Mouse (Mus musculus): ENCODE measurements around the gene Zzef1. TPM values are rescaled to one million over a fixed set of nuclear protein-coding genes. Genes with fewer than 3 reads are reported as not detected.

Gene Zzef1
- polyA plus RNA-seq, 1 experiment: 9.5 TPM

DNA sequence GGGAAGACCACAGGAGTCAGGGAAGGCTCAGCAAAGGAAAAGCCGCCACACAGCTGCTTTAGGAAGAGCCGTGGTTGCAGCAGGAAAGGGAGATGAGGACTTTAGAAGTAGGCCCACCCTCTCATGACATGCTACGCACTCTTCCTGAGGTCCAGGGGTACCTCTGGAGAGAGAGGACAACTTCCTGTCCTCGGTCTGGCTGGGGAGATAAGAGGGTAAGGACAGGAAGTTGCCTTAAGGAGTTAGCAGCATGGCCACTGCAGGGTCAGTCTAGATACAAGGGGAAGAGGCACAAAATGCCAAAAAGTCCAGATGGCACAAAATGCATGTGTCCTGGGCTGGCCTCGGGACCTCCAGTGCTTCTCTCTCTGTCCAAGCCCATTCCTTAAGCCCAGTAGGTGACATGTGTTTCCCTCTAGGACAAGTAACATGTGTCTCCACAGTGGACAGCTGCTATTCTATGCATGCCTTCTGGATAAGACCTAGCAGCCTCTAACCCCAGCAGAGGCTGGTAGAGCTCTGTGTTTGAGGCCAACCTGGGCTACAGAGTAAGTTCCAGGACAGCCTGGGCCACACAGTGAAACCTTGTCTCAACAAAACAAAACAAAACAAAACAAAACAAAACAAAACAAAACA is 159.4 kb downstream of the Zzef1 start:
- Histone ChIP-seq H3K4me3 (ENCODE audit: control insufficient read depth, low read depth, low read length) (no peak overlapping the region), H3K36me3 (ENCODE audit: control insufficient read depth, insufficient read depth, low read length) (no peaks in the 10 kb centered on the region), H3K4me1 (ENCODE audit: control insufficient read depth, insufficient read depth, low read length) (peaks cover 10% of the 10 kb centered on the region), H3K27ac (ENCODE audit: control insufficient read depth, insufficient read depth, low read depth, low read length) (no peak overlapping the region), H3K27me3 (ENCODE audit: control insufficient read depth, insufficient read depth, low read length) (no peaks in the 10 kb centered on the region)
- TF ChIP-seq CTCF (IDR thresholded peaks at IDR 0.05; ENCODE audit: control insufficient read depth, insufficient read depth, insufficient replicate concordance, low read depth, low read length): no peak
- TF ChIP-seq POLR2A (IDR thresholded peaks at IDR 0.05; ENCODE audit: control insufficient read depth, low read depth, low read length): no peak

DNA sequence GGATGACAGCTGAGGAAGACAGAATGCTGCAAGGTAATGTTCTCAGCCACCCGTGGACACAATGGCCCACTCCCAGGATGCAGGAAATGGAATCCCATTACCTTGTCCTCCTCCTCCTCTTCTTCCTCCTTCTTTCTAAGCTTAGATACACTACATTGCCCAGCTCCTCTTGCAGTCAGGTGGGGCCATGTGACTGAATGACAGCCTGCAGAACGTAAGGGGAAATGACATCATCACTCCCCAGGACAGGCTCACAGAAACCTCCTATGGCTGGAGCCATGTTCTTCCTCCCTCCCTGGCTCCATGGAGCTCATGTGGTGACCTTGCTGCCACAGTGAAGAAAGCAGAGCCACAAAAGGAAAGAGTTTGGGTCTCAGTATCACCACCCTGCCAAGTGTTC is 161.3 kb downstream of the Zzef1 start:
- TF ChIP-seq CTCF (IDR thresholded peaks at IDR 0.05; ENCODE audit: control insufficient read depth, insufficient read depth, insufficient replicate concordance, low read depth, low read length) (no peak), POLR2A (IDR thresholded peaks at IDR 0.05; ENCODE audit: control insufficient read depth, low read depth, low read length) (no peak)
- no peaks in the 10 kb centered on the region for H3K27me3 ChIP-seq (ENCODE audit: control insufficient read depth, insufficient read depth, low read length)
- peaks cover 14% of the 10 kb centered on the region for H3K4me1 ChIP-seq (ENCODE audit: control insufficient read depth, insufficient read depth, low read length)

DNA sequence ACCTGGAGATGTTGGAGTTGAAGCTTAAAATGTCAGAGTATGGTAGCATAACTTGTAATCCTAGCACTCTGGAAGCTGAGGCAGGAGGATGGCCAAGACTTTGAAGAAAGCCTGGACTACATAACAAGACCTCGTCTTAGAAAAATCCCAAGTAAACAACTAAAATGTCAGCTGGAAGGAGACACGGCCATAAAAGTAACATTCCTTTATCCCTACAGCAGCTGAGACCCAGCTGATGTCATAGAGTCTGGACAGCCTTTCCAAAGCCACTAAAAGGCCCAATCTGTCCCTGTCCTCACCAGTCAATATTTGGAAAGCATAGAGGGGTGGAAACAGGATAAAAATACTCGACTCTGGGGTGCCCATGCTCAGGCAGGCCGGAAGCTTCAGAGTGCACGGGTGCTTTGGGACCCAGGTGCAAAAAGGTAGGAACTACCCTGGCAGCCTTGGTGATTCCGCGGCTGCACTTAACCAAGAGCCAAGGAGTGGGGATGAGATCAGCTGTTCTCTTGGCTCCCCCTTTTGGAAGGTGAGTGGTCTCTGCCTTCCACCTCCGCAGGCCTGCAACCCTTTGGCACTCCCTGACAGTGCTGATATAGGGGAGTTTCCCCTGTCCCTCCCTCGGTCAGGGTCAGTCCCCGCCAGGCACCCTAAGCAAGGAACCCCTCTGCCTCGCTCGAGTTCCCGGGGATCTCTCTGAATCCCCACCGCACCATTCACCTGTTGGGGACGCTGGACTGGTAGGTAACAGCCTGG is 164.1 kb downstream of the Zzef1 start:
- Histone ChIP-seq H3K27ac (ENCODE audit: control insufficient read depth, insufficient read depth, low read depth, low read length) (no peak overlapping the region), H3K4me3 (ENCODE audit: control insufficient read depth, low read depth, low read length) (no peak overlapping the region), H3K4me1 (ENCODE audit: control insufficient read depth, insufficient read depth, low read length) (peaks cover 9% of the 10 kb centered on the region), H3K27me3 (ENCODE audit: control insufficient read depth, insufficient read depth, low read length) (no peaks in the 10 kb centered on the region), H3K36me3 (ENCODE audit: control insufficient read depth, insufficient read depth, low read length) (no peaks in the 10 kb centered on the region)
- TF ChIP-seq POLR2A (IDR thresholded peaks at IDR 0.05; ENCODE audit: control insufficient read depth, low read depth, low read length): no peak
- no peak for TF ChIP-seq CTCF (IDR thresholded peaks at IDR 0.05; ENCODE audit: control insufficient read depth, insufficient read depth, insufficient replicate concordance, low read depth, low read length)

More for the DNA sequence above, 161.3 kb downstream of the Zzef1 start:
- Histone ChIP-seq H3K4me3 (ENCODE audit: control insufficient read depth, low read depth, low read length) (no peak overlapping the region), H3K27ac (ENCODE audit: control insufficient read depth, insufficient read depth, low read depth, low read length) (no peak overlapping the region), H3K36me3 (ENCODE audit: control insufficient read depth, insufficient read depth, low read length) (no peaks in the 10 kb centered on the region)

DNA sequence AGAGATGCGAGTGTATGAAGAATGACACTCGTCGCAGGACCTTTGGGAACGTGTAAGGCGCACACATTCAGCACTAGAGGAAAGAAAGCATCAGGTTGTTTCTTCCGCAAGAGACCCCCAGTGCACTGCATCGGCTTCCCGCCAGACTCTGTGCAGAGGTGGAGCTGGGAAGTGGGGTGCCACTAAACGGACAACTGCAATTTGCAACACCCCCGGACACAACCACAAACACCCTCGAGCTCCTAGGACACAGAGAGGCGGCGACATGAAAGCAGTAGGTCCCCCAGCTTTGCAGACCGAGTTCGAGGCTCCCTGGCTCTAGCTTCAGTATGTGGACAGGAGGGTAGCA is 164.7 kb downstream of the Zzef1 start:
- no peaks in the 10 kb centered on the region for H3K36me3 ChIP-seq (ENCODE audit: control insufficient read depth, insufficient read depth, low read length)
- peak overlapping the region; percentile 56 for H3K4me3 ChIP-seq (ENCODE audit: control insufficient read depth, low read depth, low read length)
- TF ChIP-seq POLR2A (IDR thresholded peaks at IDR 0.05; ENCODE audit: control insufficient read depth, low read depth, low read length) (no peak), CTCF (IDR thresholded peaks at IDR 0.05; ENCODE audit: control insufficient read depth, insufficient read depth, insufficient replicate concordance, low read depth, low read length) (no peak)
- H3K4me1 ChIP-seq (ENCODE audit: control insufficient read depth, insufficient read depth, low read length): peaks cover 9% of the 10 kb centered on the region
- H3K27ac ChIP-seq (ENCODE audit: control insufficient read depth, insufficient read depth, low read depth, low read length): no peak overlapping the region
- H3K27me3 ChIP-seq (ENCODE audit: control insufficient read depth, insufficient read depth, low read length): no peaks in the 10 kb centered on the region

DNA sequence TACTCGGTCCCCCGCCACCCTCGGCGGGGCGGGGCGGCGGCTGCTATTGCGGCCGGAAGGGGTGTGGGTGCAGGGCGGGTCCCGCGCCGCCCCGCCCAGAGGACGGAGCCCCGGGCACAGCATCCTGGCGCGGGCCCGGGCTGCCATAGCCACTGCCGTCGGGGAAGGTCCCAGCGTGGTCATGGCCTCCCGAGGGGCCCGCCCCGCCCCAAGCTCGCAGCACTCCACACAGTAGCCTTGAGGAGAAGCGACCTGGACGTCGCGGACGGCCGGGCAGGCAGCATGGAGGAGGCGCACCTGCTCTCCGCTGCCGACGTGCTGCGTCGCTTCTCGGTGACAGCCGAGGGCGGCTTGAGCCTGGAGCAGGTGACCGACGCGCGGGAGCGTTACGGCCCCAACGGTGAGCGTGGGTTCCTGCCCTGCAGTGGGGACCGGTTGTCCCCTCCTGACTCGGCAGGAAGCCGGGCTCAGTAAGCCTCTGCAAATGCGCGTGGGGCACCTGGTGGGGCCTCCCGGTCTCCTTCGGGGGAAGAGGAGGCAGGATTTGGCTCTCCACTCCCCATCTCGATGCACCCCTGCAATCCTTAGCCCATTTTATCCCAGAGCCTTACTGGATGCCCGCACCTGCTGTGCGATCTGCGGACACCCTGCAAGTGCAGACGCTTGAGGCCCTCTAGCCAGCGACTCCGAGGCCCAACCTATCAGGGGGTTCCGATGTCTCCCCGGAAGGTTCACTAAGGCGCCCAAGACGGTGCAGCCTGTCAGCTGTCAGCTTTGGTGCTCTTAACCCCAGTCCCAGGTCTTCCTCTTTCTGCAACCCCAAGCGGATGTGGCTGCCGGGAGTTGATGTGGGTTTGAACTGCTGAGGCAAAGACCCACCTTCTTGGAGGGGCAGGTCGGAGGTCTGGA is 165.3 kb downstream of the Zzef1 start, which contains the start of gene Atp2a3:
Atp2a3 (plus strand) TSS at position 98 of the 909 bp plus-strand sequence.
- TF ChIP-seq POLR2A (IDR thresholded peaks at IDR 0.05; ENCODE audit: control insufficient read depth, low read depth, low read length) (no peak), CTCF (IDR thresholded peaks at IDR 0.05; ENCODE audit: control insufficient read depth, insufficient read depth, insufficient replicate concordance, low read depth, low read length) (no peak)
- Histone ChIP-seq H3K27ac (ENCODE audit: control insufficient read depth, insufficient read depth, low read depth, low read length) (no peak within 1 kb of the TSS), H3K4me1 (ENCODE audit: control insufficient read depth, insufficient read depth, low read length) (peaks cover 9% of the 10 kb centered on the region), H3K36me3 (ENCODE audit: control insufficient read depth, insufficient read depth, low read length) (no peaks in the 10 kb centered on the region), H3K27me3 (ENCODE audit: control insufficient read depth, insufficient read depth, low read length) (no peaks in the 10 kb centered on the region), H3K4me3 (ENCODE audit: control insufficient read depth, low read depth, low read length) (peak within 1 kb of the TSS; percentile 56)

DNA sequence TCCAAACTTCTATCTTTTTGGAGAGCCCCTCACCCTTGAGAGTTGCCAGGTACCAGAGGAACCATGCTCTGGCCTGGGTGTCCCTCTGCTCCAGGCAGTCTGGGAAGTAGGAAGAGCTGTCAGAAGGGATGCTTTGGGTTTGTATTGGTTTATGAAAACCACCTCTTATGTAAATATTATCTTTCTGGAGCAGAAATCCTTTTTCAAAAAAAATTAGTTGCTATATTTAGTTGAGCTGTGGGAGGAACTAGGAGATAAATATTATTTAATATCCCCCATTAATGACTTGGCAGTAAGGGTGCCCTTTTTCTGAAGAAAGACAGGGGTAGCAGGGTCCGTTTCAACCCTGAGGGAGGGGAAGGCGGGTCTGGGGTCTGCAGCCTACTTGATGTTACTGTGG is 166.4 kb downstream of the Zzef1 start:
- no peaks in the 10 kb centered on the region for H3K36me3 ChIP-seq (ENCODE audit: control insufficient read depth, insufficient read depth, low read length)
- H3K4me3 ChIP-seq (ENCODE audit: control insufficient read depth, low read depth, low read length): no peak overlapping the region
- TF ChIP-seq CTCF (IDR thresholded peaks at IDR 0.05; ENCODE audit: control insufficient read depth, insufficient read depth, insufficient replicate concordance, low read depth, low read length): no peak
- TF ChIP-seq POLR2A (IDR thresholded peaks at IDR 0.05; ENCODE audit: control insufficient read depth, low read depth, low read length): no peak
- no peak overlapping the region for H3K27ac ChIP-seq (ENCODE audit: control insufficient read depth, insufficient read depth, low read depth, low read length)
- H3K4me1 ChIP-seq (ENCODE audit: control insufficient read depth, insufficient read depth, low read length): peaks cover 9% of the 10 kb centered on the region
- no peaks in the 10 kb centered on the region for H3K27me3 ChIP-seq (ENCODE audit: control insufficient read depth, insufficient read depth, low read length)
